Mouse (Mus musculus): ENCODE measurements at regions not wholly inside any gene's neighbourhood (a gene's known extent, or its start where the extent isn't known, plus 50 kb on each side); places are given as distances from the start of the nearest gene placed in this dataset.

GRCm38 (mm10) chr14:123171865-123172264 is 188.0 kb upstream of the Tmtc4 start:
- no peaks in the 10 kb centered on the region for H3K36me3 ChIP-seq (ENCODE audit: insufficient read depth, low read length)
- H3K27ac ChIP-seq (ENCODE audit: low read length) = no peak overlapping the region
- no peak for ATAC-seq (ENCODE audit: low FRiP score, low TSS enrichment)
- H3K9me3 ChIP-seq (ENCODE audit: low read length) = no peaks in the 10 kb centered on the region
- H3K4me1 ChIP-seq (ENCODE audit: insufficient read depth, low read length) = no peaks in the 10 kb centered on the region
- no peak overlapping the region for H3K9ac ChIP-seq (replicated peaks; ENCODE audit: low read length)
- WGBS = 43% methylated on average over 1 of the region's 1 CpGs
- H3K4me3 ChIP-seq (ENCODE audit: low read length) = no peak overlapping the region
- no peaks in the 10 kb centered on the region for H3K27me3 ChIP-seq (ENCODE audit: insufficient read depth, low read length)
- H3K4me2 ChIP-seq (replicated peaks; ENCODE audit: low read depth, low read length) = no peak overlapping the region

GRCm38 (mm10) chr14:123163842-123164241 is 180.0 kb upstream of the Tmtc4 start:
- no peaks in the 10 kb centered on the region for H3K27me3 ChIP-seq (ENCODE audit: insufficient read depth, low read length)
- 62% methylated on average over 4 of the region's 4 CpGs for WGBS
- no peaks in the 10 kb centered on the region for H3K36me3 ChIP-seq (ENCODE audit: insufficient read depth, low read length)
- H3K4me2 ChIP-seq (replicated peaks; ENCODE audit: low read depth, low read length) = no peak overlapping the region
- H3K27ac ChIP-seq (ENCODE audit: low read length) = no peak overlapping the region
- no peak overlapping the region for H3K9ac ChIP-seq (replicated peaks; ENCODE audit: low read length)
- H3K9me3 ChIP-seq (ENCODE audit: low read length) = no peaks in the 10 kb centered on the region
- H3K4me1 ChIP-seq (ENCODE audit: insufficient read depth, low read length) = no peaks in the 10 kb centered on the region
- no peak for ATAC-seq (ENCODE audit: low FRiP score, low TSS enrichment)
- H3K4me3 ChIP-seq (ENCODE audit: low read length) = no peak overlapping the region

- Histone ChIP-seq H3K4me1 (ENCODE audit: insufficient read depth, low read length) (no peaks in the 10 kb centered on the region), H3K36me3 (ENCODE audit: insufficient read depth, low read length) (no peaks in the 10 kb centered on the region), H3K27ac (ENCODE audit: low read length) (no peak overlapping the region), H3K4me3 (ENCODE audit: low read length) (no peak overlapping the region), H3K4me2 (replicated peaks; ENCODE audit: low read depth, low read length) (no peak overlapping the region), H3K27me3 (ENCODE audit: insufficient read depth, low read length) (no peaks in the 10 kb centered on the region), H3K9ac (replicated peaks; ENCODE audit: low read length) (no peak overlapping the region), H3K9me3 (ENCODE audit: low read length) (no peaks in the 10 kb centered on the region)
- no peak for ATAC-seq (ENCODE audit: low FRiP score, low TSS enrichment)
- WGBS = 81% methylated on average over 5 of the region's 5 CpGs
Observed at GRCm38 (mm10) chr14:123143489-123144046, 159.7 kb upstream of the Tmtc4 start.

GRCm38 (mm10) chr14:123138743-123139705 is 155.2 kb upstream of the Tmtc4 start:
- Histone ChIP-seq H3K9me3 (ENCODE audit: low read length) (no peaks in the 10 kb centered on the region), H3K4me2 (replicated peaks; ENCODE audit: low read depth, low read length) (no peak overlapping the region), H3K27me3 (ENCODE audit: insufficient read depth, low read length) (no peaks in the 10 kb centered on the region), H3K36me3 (ENCODE audit: insufficient read depth, low read length) (no peaks in the 10 kb centered on the region), H3K4me1 (ENCODE audit: insufficient read depth, low read length) (no peaks in the 10 kb centered on the region), H3K9ac (replicated peaks; ENCODE audit: low read length) (no peak overlapping the region), H3K4me3 (ENCODE audit: low read length) (no peak overlapping the region), H3K27ac (ENCODE audit: low read length) (no peak overlapping the region)
- ATAC-seq (ENCODE audit: low FRiP score, low TSS enrichment) = no peak
- WGBS = 53% methylated on average over 6 of the region's 6 CpGs

- no peaks in the 10 kb centered on the region for H3K4me1 ChIP-seq (ENCODE audit: insufficient read depth, low read length)
- 37% methylated on average over 1 of the region's 1 CpGs for WGBS
- H3K27me3 ChIP-seq (ENCODE audit: insufficient read depth, low read length) = no peaks in the 10 kb centered on the region
- ATAC-seq (ENCODE audit: low FRiP score, low TSS enrichment) = no peak
- H3K9ac ChIP-seq (replicated peaks; ENCODE audit: low read length) = no peak overlapping the region
- H3K9me3 ChIP-seq (ENCODE audit: low read length) = no peaks in the 10 kb centered on the region
- H3K4me3 ChIP-seq (ENCODE audit: low read length) = no peak overlapping the region
- H3K36me3 ChIP-seq (ENCODE audit: insufficient read depth, low read length) = no peaks in the 10 kb centered on the region
- H3K4me2 ChIP-seq (replicated peaks; ENCODE audit: low read depth, low read length) = no peak overlapping the region
- H3K27ac ChIP-seq (ENCODE audit: low read length) = no peak overlapping the region
Observed at GRCm38 (mm10) chr14:123133979-123134378, 150.1 kb upstream of the Tmtc4 start.

- H3K9ac ChIP-seq (replicated peaks; ENCODE audit: low read length) = no peak overlapping the region
- no peak for ATAC-seq (ENCODE audit: low FRiP score, low TSS enrichment)
- H3K27me3 ChIP-seq (ENCODE audit: insufficient read depth, low read length) = no peaks in the 10 kb centered on the region
- H3K36me3 ChIP-seq (ENCODE audit: insufficient read depth, low read length) = no peaks in the 10 kb centered on the region
- WGBS = 78% methylated on average over 2 of the region's 2 CpGs
- H3K9me3 ChIP-seq (ENCODE audit: low read length) = peaks cover 10% of the 10 kb centered on the region
- H3K4me3 ChIP-seq (ENCODE audit: low read length) = no peak overlapping the region
- no peaks in the 10 kb centered on the region for H3K4me1 ChIP-seq (ENCODE audit: insufficient read depth, low read length)
- H3K4me2 ChIP-seq (replicated peaks; ENCODE audit: low read depth, low read length) = no peak overlapping the region
- H3K27ac ChIP-seq (ENCODE audit: low read length) = no peak overlapping the region
Observed at GRCm38 (mm10) chr14:123120361-123120760, 136.5 kb upstream of the Tmtc4 start.

GRCm38 (mm10) chr14:123116337-123116736 is 132.5 kb upstream of the Tmtc4 start:
- H3K9ac ChIP-seq (replicated peaks; ENCODE audit: low read length) = no peak overlapping the region
- H3K27me3 ChIP-seq (ENCODE audit: insufficient read depth, low read length) = no peaks in the 10 kb centered on the region
- 72% methylated on average over 1 of the region's 1 CpGs for WGBS
- H3K4me2 ChIP-seq (replicated peaks; ENCODE audit: low read depth, low read length) = no peak overlapping the region
- H3K4me3 ChIP-seq (ENCODE audit: low read length) = no peak overlapping the region
- ATAC-seq (ENCODE audit: low FRiP score, low TSS enrichment) = no peak
- no peaks in the 10 kb centered on the region for H3K36me3 ChIP-seq (ENCODE audit: insufficient read depth, low read length)
- no peaks in the 10 kb centered on the region for H3K4me1 ChIP-seq (ENCODE audit: insufficient read depth, low read length)
- H3K27ac ChIP-seq (ENCODE audit: low read length) = no peak overlapping the region
- no peaks in the 10 kb centered on the region for H3K9me3 ChIP-seq (ENCODE audit: low read length)

GRCm38 (mm10) chr14:123110533-123110932 is 126.7 kb upstream of the Tmtc4 start:
- H3K9me3 ChIP-seq (ENCODE audit: low read length) = no peaks in the 10 kb centered on the region
- 31% methylated on average over 2 of the region's 2 CpGs for WGBS
- H3K27ac ChIP-seq (ENCODE audit: low read length) = no peak overlapping the region
- no peaks in the 10 kb centered on the region for H3K27me3 ChIP-seq (ENCODE audit: insufficient read depth, low read length)
- H3K36me3 ChIP-seq (ENCODE audit: insufficient read depth, low read length) = no peaks in the 10 kb centered on the region
- no peak overlapping the region for H3K4me3 ChIP-seq (ENCODE audit: low read length)
- no peak overlapping the region for H3K4me2 ChIP-seq (replicated peaks; ENCODE audit: low read depth, low read length)
- H3K9ac ChIP-seq (replicated peaks; ENCODE audit: low read length) = no peak overlapping the region
- H3K4me1 ChIP-seq (ENCODE audit: insufficient read depth, low read length) = no peaks in the 10 kb centered on the region
- no peak for ATAC-seq (ENCODE audit: low FRiP score, low TSS enrichment)

- no peak overlapping the region for H3K4me2 ChIP-seq (replicated peaks; ENCODE audit: low read depth, low read length)
- H3K27me3 ChIP-seq (ENCODE audit: insufficient read depth, low read length) = no peaks in the 10 kb centered on the region
- ATAC-seq (ENCODE audit: low FRiP score, low TSS enrichment) = no peak
- H3K4me1 ChIP-seq (ENCODE audit: insufficient read depth, low read length) = no peaks in the 10 kb centered on the region
- H3K36me3 ChIP-seq (ENCODE audit: insufficient read depth, low read length) = no peaks in the 10 kb centered on the region
- no peak overlapping the region for H3K9ac ChIP-seq (replicated peaks; ENCODE audit: low read length)
- H3K9me3 ChIP-seq (ENCODE audit: low read length) = no peaks in the 10 kb centered on the region
- no peak overlapping the region for H3K4me3 ChIP-seq (ENCODE audit: low read length)
- H3K27ac ChIP-seq (ENCODE audit: low read length) = no peak overlapping the region
- 74% methylated on average over 1 of the region's 1 CpGs for WGBS
Observed at GRCm38 (mm10) chr14:123100371-123100770, 116.5 kb upstream of the Tmtc4 start.

- H3K4me3 ChIP-seq (ENCODE audit: low read length) = no peak overlapping the region
- no peak for ATAC-seq (ENCODE audit: low FRiP score, low TSS enrichment)
- H3K4me2 ChIP-seq (replicated peaks; ENCODE audit: low read depth, low read length) = no peak overlapping the region
- no peaks in the 10 kb centered on the region for H3K9me3 ChIP-seq (ENCODE audit: low read length)
- H3K27me3 ChIP-seq (ENCODE audit: insufficient read depth, low read length) = no peaks in the 10 kb centered on the region
- H3K36me3 ChIP-seq (ENCODE audit: insufficient read depth, low read length) = no peaks in the 10 kb centered on the region
- no peak overlapping the region for H3K27ac ChIP-seq (ENCODE audit: low read length)
- no peaks in the 10 kb centered on the region for H3K4me1 ChIP-seq (ENCODE audit: insufficient read depth, low read length)
- H3K9ac ChIP-seq (replicated peaks; ENCODE audit: low read length) = no peak overlapping the region
- 91% methylated on average over 2 of the region's 2 CpGs for WGBS
Observed at GRCm38 (mm10) chr14:123096086-123096485, 112.3 kb upstream of the Tmtc4 start.

Data from kidney, embryonic 16.5 days (tissue).